Mouse (Mus musculus): ENCODE measurements around the gene Syne3. TPM values are rescaled to one million over a fixed set of nuclear protein-coding genes. Genes with fewer than 3 reads are reported as not detected.

Gene Syne3
- polyA plus RNA-seq, 1 experiment from 2014 or later, result 0.51 TPM

DNA sequence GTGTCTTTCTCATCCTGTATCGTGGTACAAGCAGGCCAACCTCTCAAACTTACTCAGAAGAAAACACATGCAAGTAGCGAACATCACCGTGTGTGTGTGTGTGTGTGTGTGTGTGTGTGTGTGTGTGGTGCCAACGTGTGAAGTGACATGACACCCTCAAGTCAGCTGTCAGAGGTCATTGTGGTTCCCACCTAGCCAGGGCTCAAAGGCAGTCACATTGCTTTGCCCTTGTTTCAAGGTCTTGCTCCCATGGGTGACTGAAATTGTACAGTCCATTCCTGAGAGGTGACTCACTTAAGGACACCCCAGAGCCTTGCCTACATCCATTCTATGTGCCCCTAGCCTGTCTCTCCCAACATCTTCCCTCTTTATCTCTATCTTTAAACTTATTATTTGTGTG lies 40.0 kb downstream of the Syne3 start:
- Histone ChIP-seq H3K4me2 (replicated peaks; ENCODE audit: low read depth, low read length) (no peak overlapping the region), H3K4me3 (ENCODE audit: low read length) (no peak overlapping the region), H3K27ac (ENCODE audit: low read depth, low read length) (no peak overlapping the region), H3K9me3 (ENCODE audit: control insufficient read depth, low read length) (no peaks in the 10 kb centered on the region), H3K9ac (ENCODE audit: low read depth, low read length) (no peak overlapping the region), H3K27me3 (ENCODE audit: control insufficient read depth, insufficient read depth, low read length) (no peaks in the 10 kb centered on the region), H3K4me1 (ENCODE audit: control insufficient read depth, insufficient read depth, low read length) (peaks cover 5% of the 10 kb centered on the region; the same call in 1 of the 2 replicates), H3K36me3 (ENCODE audit: control insufficient read depth, insufficient read depth, low read length) (no peaks in the 10 kb centered on the region)
- ATAC-seq (ENCODE audit: low FRiP score, low TSS enrichment), result no peak
- 75% methylated on average over 4 of the region's 4 CpGs for WGBS

DNA sequence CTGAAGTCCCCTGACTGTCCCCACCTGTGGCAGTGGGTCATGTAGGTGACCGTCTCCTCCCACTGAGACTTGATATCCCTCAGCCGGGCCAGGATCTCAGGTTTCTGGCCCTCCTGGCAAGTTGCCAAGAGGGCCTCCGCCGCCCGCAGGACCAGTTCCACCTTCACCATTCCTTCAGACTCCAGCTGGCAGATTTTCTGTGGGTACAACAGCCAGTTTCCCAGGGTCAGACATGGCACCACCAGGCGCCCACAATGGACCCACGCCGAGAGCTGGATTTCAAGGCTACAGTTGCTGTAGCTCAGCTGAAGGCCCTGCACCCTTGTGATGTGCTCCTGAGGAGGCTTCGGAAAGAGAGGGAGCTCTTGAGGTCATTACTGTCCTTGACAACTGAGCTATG lies 40.4 kb downstream of the Syne3 start:
- WGBS, result 50% methylated on average over 9 of the region's 9 CpGs

DNA sequence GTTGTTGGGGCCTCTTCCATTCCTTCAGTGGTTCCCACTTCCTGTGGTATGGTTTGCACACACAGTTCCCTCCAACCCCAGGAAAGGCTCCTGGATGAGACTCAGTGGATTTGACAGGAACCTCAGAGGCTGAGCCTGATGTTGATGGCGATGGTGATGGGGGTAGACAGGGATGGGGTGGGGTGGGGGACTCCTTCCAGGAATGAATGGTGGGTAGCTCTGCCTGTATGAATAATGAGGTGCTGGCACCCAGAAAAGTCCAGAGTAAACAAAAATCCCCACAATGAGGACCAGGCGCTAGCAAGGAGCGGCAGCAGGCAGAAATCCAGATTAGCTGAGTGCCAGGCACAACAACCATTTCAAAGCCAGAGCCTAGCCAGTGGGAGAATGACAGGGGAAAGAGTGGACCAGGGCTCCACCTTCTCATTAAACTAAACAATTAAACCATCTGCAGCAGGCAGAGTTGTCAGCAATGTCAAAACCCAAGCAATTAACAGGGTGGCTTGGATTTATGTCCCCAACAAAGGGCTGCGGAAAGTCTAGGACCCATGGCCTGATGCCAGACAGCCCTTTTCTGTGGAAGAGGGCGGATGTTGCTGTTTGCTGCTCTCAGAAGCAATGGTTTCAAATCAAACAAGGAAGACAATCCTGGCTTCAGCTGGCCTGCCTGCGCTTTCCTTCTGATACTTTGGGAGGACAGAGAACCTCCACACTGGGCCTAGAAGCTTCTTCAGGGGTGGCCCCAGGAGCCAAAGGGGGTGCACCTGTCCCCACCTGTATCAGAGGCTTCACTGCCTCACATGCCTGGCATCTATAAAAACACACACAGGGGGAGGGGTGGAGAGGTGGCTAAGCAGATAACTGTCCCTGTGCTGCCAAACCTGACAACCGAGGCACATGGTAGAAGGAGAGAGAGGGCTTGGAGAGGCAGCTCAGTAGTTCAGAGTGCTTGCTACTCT lies 44.4 kb downstream of the Syne3 start:
- H3K4me2 ChIP-seq (replicated peaks; ENCODE audit: low read depth, low read length), result no peak overlapping the region
- H3K4me1 ChIP-seq (ENCODE audit: control insufficient read depth, insufficient read depth, low read length), result peaks cover 5% of the 10 kb centered on the region; the same call in 1 of the 2 replicates
- ATAC-seq (ENCODE audit: low FRiP score, low TSS enrichment), result peak; percentile 53
- H3K9ac ChIP-seq (ENCODE audit: low read depth, low read length), result no peak overlapping the region
- H3K36me3 ChIP-seq (ENCODE audit: control insufficient read depth, insufficient read depth, low read length), result no peaks in the 10 kb centered on the region
- no peak overlapping the region for H3K4me3 ChIP-seq (ENCODE audit: low read length)
- no peak overlapping the region for H3K27ac ChIP-seq (ENCODE audit: low read depth, low read length)
- 42% methylated on average over 7 of the region's 7 CpGs for WGBS
- 0 out of 2 replicates have a peak, but pooled peaks cover 2% of the 10 kb centered on the region for H3K9me3 ChIP-seq (ENCODE audit: control insufficient read depth, low read length)
- 0 out of 2 replicates have a peak, but pooled peaks cover 5% of the 10 kb centered on the region for H3K27me3 ChIP-seq (ENCODE audit: control insufficient read depth, insufficient read depth, low read length)

More for the DNA sequence above, 40.4 kb downstream of the Syne3 start:
- Histone ChIP-seq H3K4me2 (replicated peaks; ENCODE audit: low read depth, low read length) (no peak overlapping the region), H3K9me3 (ENCODE audit: control insufficient read depth, low read length) (no peaks in the 10 kb centered on the region), H3K36me3 (ENCODE audit: control insufficient read depth, insufficient read depth, low read length) (no peaks in the 10 kb centered on the region), H3K27ac (ENCODE audit: low read depth, low read length) (no peak overlapping the region), H3K27me3 (ENCODE audit: control insufficient read depth, insufficient read depth, low read length) (no peaks in the 10 kb centered on the region), H3K4me1 (ENCODE audit: control insufficient read depth, insufficient read depth, low read length) (peaks cover 5% of the 10 kb centered on the region; the same call in 1 of the 2 replicates), H3K4me3 (ENCODE audit: low read length) (no peak overlapping the region), H3K9ac (ENCODE audit: low read depth, low read length) (no peak overlapping the region)
- ATAC-seq (ENCODE audit: low FRiP score, low TSS enrichment), result 0 out of 2 replicates have a peak, but pooled peaks have one; percentile 41

DNA sequence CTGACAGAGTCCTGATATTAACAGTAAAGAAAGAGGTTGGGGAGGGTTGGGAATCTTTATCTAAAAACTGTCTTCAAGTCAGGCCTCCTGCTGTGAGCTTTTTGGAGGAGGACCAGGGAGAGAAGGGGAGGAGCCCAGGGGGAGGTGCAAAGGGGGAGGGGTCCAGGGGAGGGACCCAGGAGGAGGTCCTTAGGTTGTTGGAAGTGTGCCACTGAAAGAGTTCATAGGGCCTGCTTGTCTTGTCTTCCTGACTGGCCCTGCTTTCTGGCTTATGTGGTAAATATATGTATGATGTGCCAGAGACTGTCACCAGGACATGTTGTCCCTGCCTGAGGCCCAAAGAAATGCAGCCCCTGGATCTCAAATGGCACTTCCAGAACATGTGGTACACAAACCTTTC lies 49.2 kb downstream of the Syne3 start:
- Histone ChIP-seq H3K4me2 (replicated peaks; ENCODE audit: low read depth, low read length) (no peak overlapping the region), H3K9ac (ENCODE audit: low read depth, low read length) (no peak overlapping the region), H3K4me1 (ENCODE audit: control insufficient read depth, insufficient read depth, low read length) (peaks cover 1% of the 10 kb centered on the region; the same call in 1 of the 2 replicates), H3K9me3 (ENCODE audit: control insufficient read depth, low read length) (0 out of 2 replicates have a peak, but pooled peaks cover 2% of the 10 kb centered on the region), H3K27ac (ENCODE audit: low read depth, low read length) (no peak overlapping the region), H3K27me3 (ENCODE audit: control insufficient read depth, insufficient read depth, low read length) (0 out of 2 replicates have a peak, but pooled peaks cover 5% of the 10 kb centered on the region), H3K4me3 (ENCODE audit: low read length) (no peak overlapping the region), H3K36me3 (ENCODE audit: control insufficient read depth, insufficient read depth, low read length) (no peaks in the 10 kb centered on the region)
- no peak for ATAC-seq (ENCODE audit: low FRiP score, low TSS enrichment)

- no peaks in the 10 kb centered on the region for H3K4me1 ChIP-seq (ENCODE audit: control insufficient read depth, insufficient read depth, low read length)
- no peaks in the 10 kb centered on the region for H3K36me3 ChIP-seq (ENCODE audit: control insufficient read depth, insufficient read depth, low read length)
- ATAC-seq (ENCODE audit: low FRiP score, low TSS enrichment), result no peak
- H3K4me3 ChIP-seq (ENCODE audit: low read length), result no peak overlapping the region
- H3K9me3 ChIP-seq (ENCODE audit: control insufficient read depth, low read length), result 0 out of 2 replicates have a peak, but pooled peaks cover 2% of the 10 kb centered on the region
- 0 out of 2 replicates have a peak, but pooled peaks cover 5% of the 10 kb centered on the region for H3K27me3 ChIP-seq (ENCODE audit: control insufficient read depth, insufficient read depth, low read length)
- WGBS, result 66% methylated on average over 9 of the region's 9 CpGs
- H3K4me2 ChIP-seq (replicated peaks; ENCODE audit: low read depth, low read length), result no peak overlapping the region
- H3K9ac ChIP-seq (ENCODE audit: low read depth, low read length), result no peak overlapping the region
- H3K27ac ChIP-seq (ENCODE audit: low read depth, low read length), result no peak overlapping the region
Measured at GRCm38 (mm10) chr12:104959966-104960365, 49.6 kb downstream of the Syne3 start.

- Histone ChIP-seq H3K4me1 (ENCODE audit: control insufficient read depth, insufficient read depth, low read length) (no peaks in the 10 kb centered on the region), H3K27me3 (ENCODE audit: control insufficient read depth, insufficient read depth, low read length) (0 out of 2 replicates have a peak, but pooled peaks cover 5% of the 10 kb centered on the region), H3K36me3 (ENCODE audit: control insufficient read depth, insufficient read depth, low read length) (no peaks in the 10 kb centered on the region), H3K4me2 (replicated peaks; ENCODE audit: low read depth, low read length) (no peak overlapping the region), H3K4me3 (ENCODE audit: low read length) (no peak overlapping the region), H3K9me3 (ENCODE audit: control insufficient read depth, low read length) (0 out of 2 replicates have a peak, but pooled peaks cover 2% of the 10 kb centered on the region), H3K9ac (ENCODE audit: low read depth, low read length) (no peak overlapping the region), H3K27ac (ENCODE audit: low read depth, low read length) (no peak overlapping the region)
- WGBS, result 70% methylated on average over 11 of the region's 11 CpGs
- no peak for ATAC-seq (ENCODE audit: low FRiP score, low TSS enrichment)
Measured at GRCm38 (mm10) chr12:104958263-104958662, 51.3 kb downstream of the Syne3 start.

DNA sequence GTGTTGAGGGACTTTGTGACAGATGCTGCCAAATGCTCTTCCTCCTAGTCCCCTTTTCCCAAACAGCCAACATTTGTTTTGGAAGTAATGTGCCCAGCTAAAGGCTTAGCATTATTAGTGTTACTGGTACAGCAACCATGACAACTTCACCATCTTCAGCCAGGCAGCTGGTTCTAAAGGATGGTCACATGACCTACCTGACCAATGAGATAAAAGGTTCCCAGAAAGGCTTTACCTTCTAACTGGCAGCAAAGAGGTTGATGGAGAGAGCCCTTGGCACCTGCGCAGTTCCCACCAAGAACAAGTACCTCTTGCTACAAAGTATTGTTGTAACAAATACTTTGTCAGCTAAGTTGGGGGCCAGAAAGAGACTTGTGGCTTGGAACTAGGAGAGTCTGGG lies 52.4 kb downstream of the Syne3 start:
- ATAC-seq (ENCODE audit: low FRiP score, low TSS enrichment), result no peak

GRCm38 (mm10) chr12:104956406-104956805 lies 53.2 kb downstream of the Syne3 start:
- H3K9me3 ChIP-seq (ENCODE audit: control insufficient read depth, low read length), result 0 out of 2 replicates have a peak, but pooled peaks cover 2% of the 10 kb centered on the region
- no peaks in the 10 kb centered on the region for H3K4me1 ChIP-seq (ENCODE audit: control insufficient read depth, insufficient read depth, low read length)
- H3K9ac ChIP-seq (ENCODE audit: low read depth, low read length), result no peak overlapping the region
- H3K27ac ChIP-seq (ENCODE audit: low read depth, low read length), result no peak overlapping the region
- no peak overlapping the region for H3K4me3 ChIP-seq (ENCODE audit: low read length)
- H3K27me3 ChIP-seq (ENCODE audit: control insufficient read depth, insufficient read depth, low read length), result no peaks in the 10 kb centered on the region; the same call in 1 of the 2 replicates
- no peak overlapping the region for H3K4me2 ChIP-seq (replicated peaks; ENCODE audit: low read depth, low read length)
- H3K36me3 ChIP-seq (ENCODE audit: control insufficient read depth, insufficient read depth, low read length), result no peaks in the 10 kb centered on the region
- WGBS, result 76% methylated on average over 6 of the region's 6 CpGs
- no peak for ATAC-seq (ENCODE audit: low FRiP score, low TSS enrichment)

More for the DNA sequence above, 52.4 kb downstream of the Syne3 start:
- Histone ChIP-seq H3K27me3 (ENCODE audit: control insufficient read depth, insufficient read depth, low read length) (no peaks in the 10 kb centered on the region; the same call in 1 of the 2 replicates), H3K36me3 (ENCODE audit: control insufficient read depth, insufficient read depth, low read length) (no peaks in the 10 kb centered on the region), H3K4me1 (ENCODE audit: control insufficient read depth, insufficient read depth, low read length) (no peaks in the 10 kb centered on the region), H3K27ac (ENCODE audit: low read depth, low read length) (no peak overlapping the region), H3K4me2 (replicated peaks; ENCODE audit: low read depth, low read length) (no peak overlapping the region), H3K9me3 (ENCODE audit: control insufficient read depth, low read length) (0 out of 2 replicates have a peak, but pooled peaks cover 2% of the 10 kb centered on the region), H3K9ac (ENCODE audit: low read depth, low read length) (no peak overlapping the region), H3K4me3 (ENCODE audit: low read length) (no peak overlapping the region)
- WGBS, result 98% methylated on average over 1 of the region's 1 CpGs
